Mouse (Mus musculus): ENCODE measurements at regions not wholly inside any gene's neighbourhood (a gene's known extent, or its start where the extent isn't known, plus 50 kb on each side); places are given as distances from the start of the nearest gene placed in this dataset.
"Not testable (repeated sequence)": the region's sequence is repeated elsewhere in the genome, so short reads cannot be mapped to it uniquely, and the experiment has no call there.

DNA sequence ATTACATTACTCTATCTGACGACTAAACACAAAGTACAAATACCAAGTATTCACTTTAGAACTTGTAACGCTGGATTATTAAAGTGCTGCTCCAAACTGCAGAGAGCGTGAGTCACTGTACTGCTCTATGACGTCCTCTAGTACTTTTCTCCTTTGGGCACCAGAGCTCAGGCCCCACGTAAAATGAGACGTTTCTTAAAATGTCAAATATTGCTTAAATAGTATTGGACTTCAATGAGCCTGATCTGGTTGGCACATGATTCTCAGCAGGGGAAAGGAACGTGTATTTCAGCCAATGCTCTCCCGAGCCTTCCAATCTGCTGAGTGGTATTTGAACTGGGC is 175.8 kb upstream of the Klf14 start:
- Histone ChIP-seq H3K36me3 (replicated peaks; ENCODE audit: low read length) (peaks cover 92% of the 10 kb centered on the region), H3K4me1 (peaks cover 81% of the 10 kb centered on the region), H3K27me3 (replicated peaks) (no peaks in the 10 kb centered on the region), H3K9me3 (no peaks in the 10 kb centered on the region), H3K4me3 (replicated peaks) (no peak overlapping the region)
- TF ChIP-seq GATA1 (IDR thresholded peaks at IDR 0.05; ENCODE audit: borderline replicate concordance, low read length) = no peak
- no peak for TF ChIP-seq FLI1 (IDR thresholded peaks at IDR 0.05; ENCODE audit: low read length)

DNA sequence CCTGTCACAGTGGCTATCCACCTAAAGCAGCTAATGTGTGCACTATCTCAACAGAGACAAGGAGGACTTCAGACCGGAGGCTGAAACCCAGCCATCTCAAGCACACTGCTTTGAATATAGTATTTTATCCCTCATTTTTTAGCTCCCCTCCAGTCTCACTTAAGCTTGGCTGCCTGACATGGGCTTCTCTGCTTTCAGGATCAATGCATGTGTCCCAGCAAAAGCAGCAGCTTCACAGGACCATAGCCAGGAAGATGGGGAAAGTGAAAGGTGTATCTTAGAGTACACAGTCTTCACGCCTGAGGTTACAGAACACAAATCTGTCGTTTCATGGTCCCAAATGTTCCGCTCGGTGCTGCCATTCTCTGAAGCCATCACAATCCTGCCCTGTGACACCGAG is 176.7 kb upstream of the Klf14 start:
- Histone ChIP-seq H3K27me3 (replicated peaks) (no peaks in the 10 kb centered on the region), H3K9me3 (no peaks in the 10 kb centered on the region), H3K4me3 (replicated peaks) (no peak overlapping the region), H3K4me1 (peaks cover 77% of the 10 kb centered on the region), H3K36me3 (replicated peaks; ENCODE audit: low read length) (peaks cover 92% of the 10 kb centered on the region)
- no peak for TF ChIP-seq FLI1 (IDR thresholded peaks at IDR 0.05; ENCODE audit: low read length)
- no peak for TF ChIP-seq GATA1 (IDR thresholded peaks at IDR 0.05; ENCODE audit: borderline replicate concordance, low read length)

DNA sequence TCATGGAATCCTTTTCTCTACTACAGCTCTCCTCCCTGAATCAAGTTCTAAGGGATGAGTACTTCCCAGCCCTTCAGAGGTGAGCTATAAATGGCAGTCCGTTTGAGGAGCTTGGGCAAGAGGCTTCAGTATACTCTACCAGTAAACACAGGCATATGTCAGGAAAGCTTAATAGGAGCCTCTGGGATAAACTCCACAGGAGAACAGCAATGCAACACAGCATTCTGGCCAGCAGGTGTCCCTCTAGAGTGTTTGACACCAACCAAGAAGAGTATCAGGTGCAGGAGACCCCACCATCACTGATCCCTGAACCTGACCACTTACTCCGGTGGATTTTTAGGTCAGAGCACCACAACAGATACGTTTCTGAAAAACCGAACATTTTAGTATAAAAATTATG is 178.0 kb upstream of the Klf14 start:
- Histone ChIP-seq H3K9me3 (no peaks in the 10 kb centered on the region), H3K4me3 (replicated peaks) (no peak overlapping the region), H3K27me3 (replicated peaks) (no peaks in the 10 kb centered on the region), H3K36me3 (replicated peaks; ENCODE audit: low read length) (peaks cover 94% of the 10 kb centered on the region), H3K4me1 (peaks cover 81% of the 10 kb centered on the region)
- no peak for TF ChIP-seq FLI1 (IDR thresholded peaks at IDR 0.05; ENCODE audit: low read length)
- TF ChIP-seq GATA1 (IDR thresholded peaks at IDR 0.05; ENCODE audit: borderline replicate concordance, low read length) = no peak

DNA sequence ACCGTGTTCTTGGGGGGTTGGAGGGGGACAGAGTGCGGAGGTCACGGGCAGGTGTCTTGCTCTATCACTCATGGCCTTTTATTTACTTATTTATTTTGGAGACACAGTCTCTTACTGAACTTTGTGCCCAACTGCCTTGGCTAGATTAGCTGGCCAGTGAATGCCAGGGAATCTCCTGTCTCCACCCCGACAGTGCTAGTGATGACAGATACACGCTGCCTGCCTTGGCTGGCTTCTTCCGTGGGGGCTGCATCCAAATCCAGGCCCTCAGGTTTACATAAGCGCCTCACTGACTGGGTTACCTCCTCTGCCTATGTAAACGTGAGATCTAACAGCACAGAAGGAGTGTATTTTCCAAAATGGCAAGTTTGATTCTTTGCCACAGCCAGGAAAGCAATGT is 178.5 kb upstream of the Klf14 start:
- H3K4me3 ChIP-seq (replicated peaks) = no peak overlapping the region
- H3K36me3 ChIP-seq (replicated peaks; ENCODE audit: low read length) = peaks cover 91% of the 10 kb centered on the region
- TF ChIP-seq GATA1 (IDR thresholded peaks at IDR 0.05; ENCODE audit: borderline replicate concordance, low read length) = no peak
- no peak for TF ChIP-seq FLI1 (IDR thresholded peaks at IDR 0.05; ENCODE audit: low read length)
- H3K4me1 ChIP-seq = peaks cover 77% of the 10 kb centered on the region
- no peaks in the 10 kb centered on the region for H3K27me3 ChIP-seq (replicated peaks)
- no peaks in the 10 kb centered on the region for H3K9me3 ChIP-seq

DNA sequence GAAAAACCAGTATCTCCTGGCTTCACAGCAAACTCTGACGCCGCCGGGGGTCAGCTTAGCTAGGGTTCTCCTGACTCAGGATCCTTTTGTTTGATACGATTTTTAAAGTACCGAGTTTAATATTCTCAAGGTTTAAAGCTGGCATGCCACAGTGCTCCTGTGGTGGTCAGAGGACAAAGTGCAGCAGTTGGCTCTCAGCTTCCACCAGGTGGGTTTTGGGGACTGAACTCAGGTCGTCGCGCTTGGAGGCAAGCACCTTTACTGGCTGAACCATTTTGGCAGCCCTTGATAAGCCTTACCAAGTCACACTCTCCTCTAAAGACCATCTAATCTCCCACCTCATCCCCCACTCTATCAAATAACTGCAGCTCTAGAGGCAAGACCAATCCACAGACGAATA is 181.1 kb upstream of the Klf14 start:
- Histone ChIP-seq H3K4me1 (peaks cover 66% of the 10 kb centered on the region), H3K36me3 (replicated peaks; ENCODE audit: low read length) (peaks cover 82% of the 10 kb centered on the region), H3K4me3 (replicated peaks) (no peak overlapping the region), H3K27me3 (replicated peaks) (no peaks in the 10 kb centered on the region), H3K9me3 (no peaks in the 10 kb centered on the region)
- TF ChIP-seq FLI1 (IDR thresholded peaks at IDR 0.05; ENCODE audit: low read length) (no peak), GATA1 (IDR thresholded peaks at IDR 0.05; ENCODE audit: borderline replicate concordance, low read length) (no peak)

DNA sequence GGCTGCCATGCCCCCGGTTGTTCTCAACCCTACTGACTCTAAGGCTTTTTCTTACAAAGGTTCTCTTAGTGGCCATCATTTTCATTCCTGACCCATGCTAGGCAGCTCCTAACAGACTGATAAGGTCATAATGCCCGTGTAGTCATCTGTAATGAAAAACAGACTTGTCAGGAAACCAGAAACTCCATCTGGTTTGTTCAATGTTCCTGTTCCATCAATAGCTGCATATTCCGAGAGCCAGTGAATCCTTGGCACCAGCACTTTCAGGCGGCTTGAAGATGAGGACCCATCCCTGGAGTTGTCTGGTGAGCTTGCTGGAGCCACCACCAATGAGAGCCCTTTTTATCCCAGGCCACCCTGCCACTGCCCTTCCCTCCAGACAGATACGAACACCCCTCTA is 181.7 kb upstream of the Klf14 start:
- Histone ChIP-seq H3K36me3 (replicated peaks; ENCODE audit: low read length) (peaks cover 80% of the 10 kb centered on the region), H3K9me3 (no peaks in the 10 kb centered on the region), H3K4me1 (peaks cover 62% of the 10 kb centered on the region), H3K27me3 (replicated peaks) (no peaks in the 10 kb centered on the region), H3K4me3 (replicated peaks) (no peak overlapping the region)
- TF ChIP-seq FLI1 (IDR thresholded peaks at IDR 0.05; ENCODE audit: low read length) (no peak), GATA1 (IDR thresholded peaks at IDR 0.05; ENCODE audit: borderline replicate concordance, low read length) (no peak)

DNA sequence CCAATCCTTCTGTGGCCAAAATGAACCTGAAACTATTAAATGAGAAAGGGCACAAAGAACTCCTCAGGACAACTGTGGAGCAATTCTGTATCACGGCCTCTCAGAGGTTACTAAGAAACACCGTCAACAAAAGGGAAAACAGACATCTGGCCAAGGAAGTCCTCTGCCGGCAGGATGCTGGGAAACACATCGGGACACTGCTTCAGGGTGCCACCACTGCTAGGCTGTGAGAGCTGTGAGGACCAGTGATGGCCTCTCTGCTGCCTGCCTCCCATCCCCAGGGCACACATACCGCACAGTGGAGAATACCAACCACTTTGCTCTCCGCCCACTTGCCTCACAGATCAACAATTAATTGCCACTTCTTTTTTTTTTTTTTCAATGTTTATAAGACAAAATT is 182.6 kb upstream of the Klf14 start:
- peaks cover 57% of the 10 kb centered on the region for H3K4me1 ChIP-seq
- TF ChIP-seq GATA1 (IDR thresholded peaks at IDR 0.05; ENCODE audit: borderline replicate concordance, low read length) (no peak), FLI1 (IDR thresholded peaks at IDR 0.05; ENCODE audit: low read length) (no peak)
- peaks cover 79% of the 10 kb centered on the region for H3K36me3 ChIP-seq (replicated peaks; ENCODE audit: low read length)

DNA sequence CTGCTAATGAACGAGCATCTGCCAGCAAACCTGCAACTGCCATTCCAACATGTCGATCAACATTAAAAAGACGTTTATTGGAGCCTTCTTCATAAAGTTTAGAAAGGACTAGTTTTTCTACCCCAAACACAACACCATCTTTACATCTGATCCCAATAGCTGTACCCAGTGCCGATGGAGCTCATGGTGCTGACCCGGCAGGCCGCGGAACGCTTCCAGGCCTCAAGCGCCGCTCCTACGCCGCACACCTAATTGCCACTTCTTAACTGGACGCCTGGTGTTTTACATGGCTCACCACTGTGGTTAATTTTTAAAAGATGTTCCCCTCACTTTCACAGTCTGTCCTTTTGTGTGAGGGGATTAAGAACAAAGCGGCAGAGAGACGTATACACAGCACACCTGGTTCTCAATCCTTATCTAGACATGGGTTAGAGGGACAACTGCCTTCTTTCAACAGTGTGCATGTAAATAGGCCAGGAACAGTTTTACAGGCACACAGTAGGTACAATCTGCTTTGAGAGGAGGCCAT is 183.7 kb upstream of the Klf14 start:
- H3K36me3 ChIP-seq (replicated peaks; ENCODE audit: low read length) = peaks cover 79% of the 10 kb centered on the region
- not testable (repeated sequence) for H3K27me3 ChIP-seq (replicated peaks); H3K9me3 ChIP-seq; H3K4me3 ChIP-seq (replicated peaks)
- H3K4me1 ChIP-seq = peaks cover 54% of the 10 kb centered on the region

More for the DNA sequence above, 182.6 kb upstream of the Klf14 start:
- no peaks in the 10 kb centered on the region for H3K27me3 ChIP-seq (replicated peaks)
- no peaks in the 10 kb centered on the region for H3K9me3 ChIP-seq
- peak overlapping the region; percentile 47 for H3K4me3 ChIP-seq (replicated peaks)

DNA sequence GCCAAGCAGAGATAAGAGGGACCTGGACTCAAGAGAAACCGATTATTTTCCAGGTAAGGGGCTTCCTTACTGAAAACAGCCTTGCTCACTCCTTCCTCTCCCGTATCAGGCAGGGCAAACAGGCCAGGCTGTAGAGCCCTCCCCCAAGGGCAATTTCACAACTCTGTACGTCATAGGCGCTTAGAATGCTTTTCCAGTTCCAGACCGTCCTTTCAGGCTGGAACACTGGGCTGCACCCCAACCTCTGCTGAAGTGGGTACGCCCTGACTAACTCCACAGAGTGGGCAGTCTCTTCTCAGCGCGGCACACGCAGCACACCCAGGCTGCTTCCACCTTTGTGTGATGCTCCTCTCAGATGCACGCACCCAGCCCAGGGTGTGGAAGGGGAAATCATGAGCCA is 186.8 kb upstream of the Klf14 start:
- Histone ChIP-seq H3K4me1 (peaks cover 52% of the 10 kb centered on the region), H3K27me3 (replicated peaks) (no peaks in the 10 kb centered on the region), H3K4me3 (replicated peaks) (no peak overlapping the region), H3K36me3 (replicated peaks; ENCODE audit: low read length) (peaks cover 78% of the 10 kb centered on the region), H3K9me3 (no peaks in the 10 kb centered on the region)
- no peak for TF ChIP-seq FLI1 (IDR thresholded peaks at IDR 0.05; ENCODE audit: low read length)
- no peak for TF ChIP-seq GATA1 (IDR thresholded peaks at IDR 0.05; ENCODE audit: borderline replicate concordance, low read length)

DNA sequence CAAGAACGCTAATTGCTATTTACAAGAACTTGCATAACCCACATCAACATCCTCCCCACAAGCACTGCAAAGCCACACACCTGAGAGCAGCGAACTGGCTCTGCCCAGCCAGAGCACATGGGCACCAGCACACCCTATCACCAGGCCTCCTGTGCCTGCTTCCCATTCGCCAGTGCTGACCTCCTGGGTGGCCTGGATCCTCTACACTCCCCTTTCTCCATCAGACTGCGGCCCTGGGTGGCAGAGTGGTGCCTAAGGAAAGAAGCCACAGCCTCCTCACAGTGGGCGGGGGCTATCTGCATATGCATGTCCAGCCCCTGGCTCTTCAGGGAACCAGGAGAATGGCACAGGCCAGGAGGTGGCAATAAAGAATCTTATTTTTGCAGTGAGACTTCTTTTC is 187.9 kb upstream of the Klf14 start:
- no peak overlapping the region for H3K4me3 ChIP-seq (replicated peaks)
- no peaks in the 10 kb centered on the region for H3K9me3 ChIP-seq
- H3K36me3 ChIP-seq (replicated peaks; ENCODE audit: low read length) = peaks cover 80% of the 10 kb centered on the region
- no peak for TF ChIP-seq FLI1 (IDR thresholded peaks at IDR 0.05; ENCODE audit: low read length)
- no peak for TF ChIP-seq GATA1 (IDR thresholded peaks at IDR 0.05; ENCODE audit: borderline replicate concordance, low read length)
- H3K27me3 ChIP-seq (replicated peaks) = no peaks in the 10 kb centered on the region
- peaks cover 46% of the 10 kb centered on the region for H3K4me1 ChIP-seq

DNA sequence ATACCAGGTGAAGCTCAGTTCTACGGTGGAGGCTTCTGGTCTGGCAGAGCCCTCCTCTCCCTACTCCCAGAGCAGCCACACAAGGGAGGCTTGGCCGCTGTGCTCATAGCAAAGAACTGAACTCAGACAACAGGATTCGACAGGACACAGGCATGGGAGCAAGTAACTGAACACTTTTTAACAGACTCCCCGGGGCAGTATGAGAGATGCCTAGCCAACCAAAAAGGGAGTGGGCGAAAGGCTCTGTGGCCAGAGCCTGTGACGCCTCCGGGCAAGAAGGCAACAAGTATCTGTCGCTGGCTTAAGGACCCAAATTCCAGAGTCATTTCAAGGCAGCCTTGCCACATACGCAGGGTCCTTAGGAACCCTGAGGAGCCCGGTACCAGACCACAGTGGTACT is 188.8 kb upstream of the Klf14 start:
- no peaks in the 10 kb centered on the region for H3K27me3 ChIP-seq (replicated peaks)
- no peak overlapping the region for H3K4me3 ChIP-seq (replicated peaks)
- TF ChIP-seq GATA1 (IDR thresholded peaks at IDR 0.05; ENCODE audit: borderline replicate concordance, low read length) = no peak
- no peak for TF ChIP-seq FLI1 (IDR thresholded peaks at IDR 0.05; ENCODE audit: low read length)
- no peaks in the 10 kb centered on the region for H3K9me3 ChIP-seq
- H3K36me3 ChIP-seq (replicated peaks; ENCODE audit: low read length) = peaks cover 87% of the 10 kb centered on the region
- H3K4me1 ChIP-seq = peaks cover 44% of the 10 kb centered on the region

Measured in megakaryocyte, embryonic 14.5 days (primary cell).